Mouse (Mus musculus) right cerebral cortex, postnatal 4 days (tissue): ENCODE measurements around the gene Spryd3.
A peak's percentile ranks its signal among the peaks of the same experiment; 100 is the strongest.

Source experiments
- DNase-seq: peaks from one replicate; pipeline ENCODE4 v3.0.0-alpha.2; 2022

Spryd3 gene

GRCm38 (mm10) chr15:102110701-102111494, 25.1 kb downstream of the Spryd3 start:
- no peak for DNase-seq

- no peak for DNase-seq
Observed at GRCm38 (mm10) chr15:102110271-102110670, 25.8 kb downstream of the Spryd3 start.

- peak; percentile 74 for DNase-seq
Observed at GRCm38 (mm10) chr15:102108651-102109525, 27.1 kb downstream of the Spryd3 start.

DNA sequence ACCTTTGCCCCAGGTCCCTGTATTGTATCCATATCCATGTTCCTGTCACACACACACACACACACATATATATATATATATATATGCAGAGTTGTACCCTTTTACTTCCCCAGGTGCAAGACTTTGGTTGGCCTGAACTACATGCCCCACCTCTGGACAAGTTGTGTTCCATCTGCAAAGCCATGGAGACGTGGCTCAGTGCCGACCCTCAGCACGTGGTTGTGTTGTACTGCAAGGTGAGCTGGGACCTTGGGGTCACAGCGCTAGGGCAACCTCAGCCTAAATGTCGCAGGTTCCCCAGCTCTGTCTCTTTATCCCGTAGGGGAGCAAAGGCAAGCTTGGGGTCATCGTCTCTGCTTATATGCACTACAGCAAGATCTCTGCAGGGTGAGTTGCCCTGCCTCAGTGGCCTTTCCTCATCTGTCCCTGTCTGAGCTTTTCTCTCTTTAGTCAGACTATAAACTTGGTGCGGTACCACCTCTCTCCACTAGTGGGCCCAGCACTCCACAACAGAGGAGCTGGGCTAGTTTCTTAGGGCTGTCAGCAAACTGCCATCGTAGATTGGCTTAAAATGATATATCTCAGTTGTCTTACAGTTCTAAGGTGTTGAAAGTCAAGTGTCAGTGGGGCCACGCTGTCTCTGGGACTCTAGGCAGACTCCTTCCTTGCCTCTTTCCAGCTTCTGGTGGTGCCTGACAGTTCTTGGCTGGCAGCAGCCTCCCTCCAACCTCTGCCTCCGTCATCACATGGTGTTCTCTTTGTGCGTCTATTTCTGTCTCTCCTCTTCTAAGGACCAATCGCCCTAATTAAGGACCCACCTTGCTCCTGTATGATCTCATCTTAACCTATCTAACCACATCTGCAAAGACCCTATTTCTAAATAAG, 28.1 kb downstream of the Spryd3 start:
- peak; percentile 81 for DNase-seq

- DNase-seq: no peak
Observed at GRCm38 (mm10) chr15:102106754-102107456, 29.1 kb downstream of the Spryd3 start.

- DNase-seq: no peak
Observed at GRCm38 (mm10) chr15:102105764-102106730, 30.0 kb downstream of the Spryd3 start.

DNA sequence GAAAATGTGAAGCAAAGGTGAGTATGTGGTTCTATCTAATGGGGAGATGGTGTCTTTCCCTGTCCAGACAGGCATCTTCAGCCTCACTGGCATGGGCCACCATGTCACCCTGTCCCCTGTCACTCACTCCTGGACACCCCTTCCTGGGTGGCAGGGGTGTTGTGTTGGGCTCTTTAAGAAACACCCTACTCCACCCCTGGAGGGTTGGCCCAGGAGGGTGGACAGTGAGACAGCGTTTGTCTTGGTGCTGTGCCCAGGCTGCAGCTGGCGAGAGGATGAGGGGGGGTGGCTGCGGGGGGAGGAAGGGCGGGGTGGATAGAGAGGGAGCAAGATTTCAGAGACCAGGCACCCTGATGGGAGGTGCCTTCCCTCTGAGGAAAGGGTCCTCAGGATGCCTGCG, 30.7 kb downstream of the Spryd3 start:
- no peak for DNase-seq

- no peak for DNase-seq
Observed at GRCm38 (mm10) chr15:102103947-102104555, 32.0 kb downstream of the Spryd3 start.

GRCm38 (mm10) chr15:102103371-102103946, 32.6 kb downstream of the Spryd3 start:
- no peak for DNase-seq

DNA sequence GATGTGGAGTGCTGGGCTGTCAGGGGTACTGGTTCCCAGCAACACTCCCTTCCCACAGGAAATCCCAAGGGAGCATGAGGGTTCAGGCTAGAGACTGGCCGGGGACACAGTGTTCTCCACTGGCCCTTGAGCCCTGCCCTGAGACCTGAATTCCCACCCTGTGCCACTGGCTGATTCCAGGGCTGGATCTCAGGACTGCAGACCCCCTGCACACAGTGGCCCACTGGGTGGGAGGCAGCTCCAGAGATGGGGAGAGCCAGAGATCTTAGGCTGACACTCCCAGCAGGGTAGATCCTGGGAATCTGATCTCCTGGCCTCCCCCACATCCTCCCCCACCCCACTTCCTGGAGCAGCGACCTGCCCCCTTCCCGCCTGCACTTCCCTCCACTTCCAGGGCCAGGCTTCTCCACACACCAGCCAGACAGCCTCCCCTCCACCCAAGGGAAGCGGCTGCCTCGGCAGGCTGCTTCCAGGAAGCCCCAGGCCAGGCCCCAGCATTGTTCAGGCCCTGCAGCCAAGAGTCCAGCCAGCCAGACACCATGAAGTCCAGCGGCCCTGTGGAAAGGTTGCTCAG, 33.4 kb downstream of the Spryd3 start:
- no peak for DNase-seq

- DNase-seq: no peak
Observed at GRCm38 (mm10) chr15:102101672-102102541, 34.1 kb downstream of the Spryd3 start.

GRCm38 (mm10) chr15:102100996-102101671, 34.9 kb downstream of the Spryd3 start:
- no peak for DNase-seq

GRCm38 (mm10) chr15:102100161-102100981, 35.7 kb downstream of the Spryd3 start, which contains the start of gene Tns2:
Gene Tns2 (plus strand): TSS chr15:102100413.
- DNase-seq: peak; percentile 67

DNA sequence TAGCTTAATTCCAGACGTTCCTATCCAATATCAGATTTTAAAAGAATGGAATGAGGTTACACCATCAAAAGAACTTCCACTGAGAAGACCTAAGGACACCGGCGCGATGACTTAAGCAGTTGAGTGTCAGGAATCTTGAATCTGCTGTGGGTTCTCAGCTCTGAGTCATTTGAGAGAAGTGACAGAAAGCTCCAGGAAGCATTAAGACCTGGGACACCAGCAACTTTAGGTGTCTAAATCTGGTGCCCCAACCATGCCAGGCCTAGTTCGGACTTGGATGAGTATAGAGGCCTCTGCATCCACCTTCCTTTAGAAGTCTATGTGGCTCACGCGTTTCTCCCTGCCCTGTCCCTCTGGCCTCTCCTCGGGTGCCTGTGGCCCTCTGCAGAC, 36.3 kb downstream of the Spryd3 start:
- DNase-seq: no peak

GRCm38 (mm10) chr15:102099260-102099659, 36.8 kb downstream of the Spryd3 start:
- DNase-seq: no peak

DNA sequence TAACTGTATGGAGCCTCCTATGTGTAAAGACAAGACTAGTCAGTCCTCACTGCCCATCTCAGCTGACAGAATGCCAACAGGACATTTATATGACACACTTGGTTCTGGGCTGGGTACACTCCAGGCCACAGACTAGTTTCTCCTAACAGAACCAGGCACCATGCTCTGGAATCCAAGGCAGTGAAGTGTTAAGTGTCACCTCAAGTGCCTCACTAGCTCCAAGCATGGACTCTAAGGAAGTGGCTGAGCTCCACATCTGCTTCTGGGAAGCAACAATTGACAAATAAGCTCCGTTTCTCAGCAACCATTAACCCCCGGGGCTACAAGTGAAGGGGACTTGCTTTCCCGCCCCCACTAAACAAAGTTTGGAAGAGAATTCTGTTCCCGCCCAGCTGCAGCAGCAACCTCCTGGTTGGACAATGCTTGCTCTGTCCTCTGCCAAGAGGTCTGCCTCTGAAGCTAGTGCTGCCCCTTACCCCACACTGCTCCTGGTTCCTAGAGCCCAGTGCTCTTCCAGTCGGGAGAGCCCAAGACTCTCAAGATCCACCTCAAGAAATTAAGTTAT, 38.0 kb downstream of the Spryd3 start:
- no peak for DNase-seq
